Mouse (Mus musculus): ENCODE measurements around the gene Rnf144b.

- TF ChIP-seq CTCF (IDR thresholded peaks at IDR 0.05; ENCODE audit: low read depth) (no peak), EP300 (optimal IDR thresholded peaks at IDR 0.05) (no peak)
These were observed 59.9 kb downstream of the Rnf144b start for GRCm38 (mm10) chr13:47182366-47182765.

All from stomach, postnatal 0 days (tissue).